Mouse (Mus musculus): ENCODE results near the gene Pus7l.

Pus7l gene

DNA sequence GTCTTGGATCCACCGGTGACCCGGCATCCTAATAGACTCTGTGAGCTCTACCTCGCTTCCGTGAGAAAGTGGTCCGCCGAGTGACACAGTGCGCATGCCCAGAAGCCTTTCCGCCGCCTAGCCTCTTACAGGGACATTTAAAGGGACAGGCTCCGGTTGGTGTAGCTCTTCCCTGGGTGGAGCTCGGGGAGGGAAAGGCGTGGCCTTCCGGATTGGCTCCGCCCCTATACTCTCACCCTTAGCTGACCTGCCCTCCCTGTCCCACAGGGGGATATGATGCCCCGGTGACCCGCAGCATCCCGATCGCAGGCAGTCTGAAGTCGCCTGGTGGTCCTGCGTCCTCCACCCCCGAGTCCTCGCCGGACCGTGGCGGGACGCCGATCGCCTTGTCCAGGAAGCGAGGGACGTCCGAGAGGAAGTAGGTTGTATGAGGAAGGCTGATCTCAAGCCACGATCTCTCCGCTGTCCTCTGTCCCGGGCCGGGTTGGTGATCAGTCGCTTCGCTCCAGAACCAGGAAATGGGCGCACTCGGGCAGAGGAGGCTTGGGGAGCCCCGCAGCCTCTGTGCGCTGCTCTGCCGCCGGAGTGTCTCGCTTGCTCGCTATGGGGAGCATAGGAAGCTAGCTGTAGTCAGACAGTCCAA, at the start of gene Pus7l, which contains the start of gene Irak4:
Gene Pus7l, minus strand, starts transcription at position 139 of the 643 bp plus-strand sequence.
Gene Irak4, plus strand, starts transcription at position 235 of the 643 bp plus-strand sequence.
- DNase-seq (ENCODE audit: low read depth, low spot score), result peak; percentile 97

DNA sequence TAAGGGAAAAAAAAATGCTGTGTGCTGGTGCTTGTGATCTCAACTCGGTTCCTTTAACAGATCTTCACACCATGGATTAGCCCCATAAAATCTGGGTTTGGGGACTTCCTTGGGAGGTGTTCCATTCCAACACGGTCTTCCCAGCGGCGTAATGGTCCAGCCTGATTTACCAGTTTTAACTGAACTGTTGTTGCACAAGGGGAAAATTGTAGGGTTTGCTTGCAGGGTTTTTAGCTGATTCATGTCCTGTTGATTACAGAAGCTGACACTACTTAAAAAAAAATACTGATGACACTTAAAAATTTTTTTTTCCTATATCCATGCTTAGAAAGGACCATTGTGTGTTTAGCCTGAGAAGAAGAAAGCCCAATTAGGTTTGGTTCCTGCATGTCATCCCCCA, 48.0 kb upstream of the Pus7l start:
- DNase-seq (ENCODE audit: low read depth, low spot score), result no peak

DNA sequence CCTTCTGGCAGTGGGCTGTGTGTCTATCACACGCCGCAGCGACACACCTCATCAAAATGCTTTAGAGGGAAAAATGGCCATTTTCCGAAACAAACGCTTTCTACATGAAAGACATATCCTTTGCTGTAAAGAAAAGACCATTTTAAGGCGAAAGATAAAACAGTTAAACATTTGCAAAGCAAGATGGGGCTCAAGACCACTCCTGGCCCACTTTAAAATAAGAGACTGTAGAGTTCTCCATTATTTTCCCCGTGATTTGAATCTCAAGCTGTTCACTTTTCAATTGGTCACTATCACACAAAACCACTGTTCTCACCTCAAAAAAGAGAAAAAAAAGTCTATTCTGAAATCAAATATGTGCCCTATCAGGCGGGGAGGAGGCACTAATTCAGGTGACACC, 46.7 kb upstream of the Pus7l start:
- no peak for DNase-seq (ENCODE audit: low read depth, low spot score)

DNA sequence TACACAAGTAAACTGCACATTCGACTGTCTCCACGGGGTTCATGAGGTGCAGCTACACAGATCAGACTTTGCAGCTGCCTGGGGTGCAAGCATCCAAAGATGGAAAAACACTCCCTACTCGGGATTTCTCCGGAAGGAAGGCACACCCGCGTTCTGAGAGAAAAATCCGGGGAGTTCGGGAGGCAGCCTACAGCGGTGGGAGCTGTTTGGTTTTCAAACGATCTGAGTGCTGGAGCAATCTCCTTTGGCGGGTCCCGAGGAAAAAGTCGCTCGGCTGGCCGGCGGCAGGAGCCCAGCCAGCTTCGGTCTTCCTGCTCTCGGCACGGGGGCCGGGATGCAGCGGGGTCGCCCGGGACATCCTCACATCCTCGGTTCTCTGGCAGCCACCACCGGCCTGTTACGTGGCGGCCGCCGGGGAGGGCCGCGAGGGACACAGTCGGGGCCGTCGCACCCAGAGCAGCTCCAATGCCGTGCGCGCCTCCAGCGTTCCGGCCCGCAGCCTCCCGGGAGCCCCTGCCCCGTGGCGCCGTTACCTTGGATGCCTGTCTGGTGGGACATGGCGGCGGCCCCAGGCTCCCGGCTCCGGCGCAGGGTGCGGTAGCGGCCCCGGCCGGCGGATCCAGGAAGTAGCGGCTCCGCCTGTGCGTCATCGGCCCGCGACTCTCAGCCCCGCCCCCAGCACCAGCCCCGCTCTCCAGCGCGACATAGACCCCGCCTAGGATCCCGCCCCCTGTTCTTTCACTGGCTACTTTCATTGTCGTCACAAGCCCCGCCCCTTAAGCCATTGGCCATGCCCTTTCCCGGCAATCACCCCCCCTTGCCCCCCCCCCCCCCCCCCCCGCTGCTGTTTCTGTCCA, 46.1 kb upstream of the Pus7l start, which contains the start of gene Twf1:
Gene Twf1, minus strand, starts transcription at position 671 of the 857 bp plus-strand sequence.
- peak; percentile 96 for DNase-seq (ENCODE audit: low read depth, low spot score)

DNA sequence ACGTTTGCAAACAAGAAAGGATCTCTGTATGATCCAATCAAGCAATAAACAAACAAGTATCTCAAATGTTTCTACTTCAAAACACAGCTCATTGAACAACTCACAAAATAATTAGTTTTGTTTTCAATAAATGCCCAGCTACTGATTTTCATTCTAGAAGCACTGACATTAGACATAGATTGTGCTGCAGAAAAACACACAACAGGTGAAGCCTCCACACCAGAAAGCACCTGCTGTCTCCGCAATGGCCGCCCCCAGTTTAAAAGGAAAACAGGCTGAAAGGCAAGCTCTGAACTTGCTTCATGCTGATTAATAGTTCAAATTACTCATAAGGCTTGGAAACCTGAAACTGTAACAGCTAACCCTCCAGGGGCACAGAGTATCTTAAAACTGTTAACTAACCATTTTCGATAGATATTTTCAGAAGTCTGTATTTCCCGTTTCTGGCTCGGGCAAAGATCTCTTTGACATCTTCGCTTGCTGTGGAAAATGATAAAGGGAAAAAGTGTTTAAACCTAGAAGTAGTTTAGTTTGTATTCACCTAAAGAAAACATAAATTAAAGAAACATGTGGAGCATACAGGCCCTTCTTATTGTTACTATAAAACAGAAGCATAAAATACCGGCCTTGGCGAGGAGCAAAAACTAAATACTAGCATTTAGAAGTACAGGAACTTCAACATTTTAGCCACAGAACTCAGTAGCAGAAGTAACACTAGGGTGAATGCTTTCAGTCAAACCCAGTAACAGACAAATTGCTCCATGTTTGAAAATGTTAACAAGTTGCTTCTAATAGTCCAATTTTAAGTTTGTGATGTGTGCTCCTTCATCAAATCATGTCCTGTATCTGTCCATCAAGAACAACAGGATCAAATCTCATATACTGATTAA, 44.7 kb upstream of the Pus7l start:
- DNase-seq (ENCODE audit: low read depth, low spot score), result no peak

DNA sequence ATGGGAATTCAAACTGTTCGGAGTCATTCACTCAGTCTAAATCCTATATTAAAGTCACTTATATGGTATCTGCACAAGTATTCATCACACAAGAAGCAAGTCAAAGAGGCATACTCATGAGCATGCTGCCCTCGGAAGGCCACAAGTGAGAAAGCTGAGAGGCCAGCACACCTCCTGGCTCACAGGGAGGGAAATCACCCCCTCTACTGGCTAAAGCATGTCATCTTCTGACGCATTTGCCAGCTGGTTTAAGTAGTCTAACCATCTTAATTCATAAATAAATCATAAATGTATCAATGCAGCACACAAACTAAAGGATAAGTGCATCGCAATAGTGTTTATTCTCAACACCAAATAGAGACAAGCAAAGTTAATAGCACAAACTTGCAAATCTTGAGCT, 41.4 kb upstream of the Pus7l start:
- DNase-seq (ENCODE audit: low read depth, low spot score), result peak; percentile 45

DNA sequence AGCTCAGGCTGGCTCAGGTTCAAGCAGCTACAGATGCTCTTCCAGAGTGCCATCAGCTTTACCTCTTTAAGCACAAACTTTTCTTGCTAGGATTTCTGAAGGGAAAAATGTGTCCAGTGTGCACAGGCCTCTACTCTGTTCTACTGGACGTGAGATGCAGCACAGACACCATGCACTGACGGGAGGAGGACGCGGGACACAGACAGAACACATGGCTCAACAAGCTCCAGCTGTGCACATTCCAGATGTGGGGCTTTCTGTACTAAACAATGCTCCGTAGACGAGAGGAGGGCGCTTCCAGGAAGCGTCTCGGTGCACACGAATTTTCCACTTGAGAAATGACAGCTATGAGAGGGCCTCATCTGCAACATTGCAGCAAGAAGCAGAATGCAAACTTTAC, 39.8 kb upstream of the Pus7l start:
- no peak for DNase-seq (ENCODE audit: low read depth, low spot score)

DNA sequence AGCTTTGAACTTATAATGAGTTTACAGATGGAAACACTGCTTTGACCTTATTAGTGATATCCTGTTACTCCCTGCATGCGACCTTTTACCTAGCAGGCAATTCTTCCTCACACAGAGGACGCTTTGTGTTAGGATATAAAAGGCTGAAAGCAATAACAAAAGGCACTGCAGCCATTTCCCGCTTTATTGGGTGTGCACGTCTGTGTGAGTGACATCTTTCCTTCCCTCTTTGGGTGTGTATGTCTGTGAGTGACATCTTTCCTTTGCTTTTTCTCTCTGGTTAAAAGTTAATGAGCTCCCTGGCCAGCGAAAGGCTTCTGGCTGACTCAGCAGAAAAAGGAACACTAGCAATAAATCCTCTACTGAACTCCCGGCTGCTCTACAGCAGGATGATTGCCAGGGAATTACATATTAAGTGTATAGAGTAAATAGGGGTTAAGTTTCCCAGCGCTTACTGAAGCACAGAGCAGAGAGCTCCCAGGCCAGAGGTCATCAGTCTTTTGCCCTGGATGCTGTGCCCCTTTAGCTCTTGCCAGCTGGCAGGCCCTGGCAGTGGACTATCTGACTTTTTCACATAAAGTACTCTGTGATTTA, 38.8 kb upstream of the Pus7l start:
- DNase-seq (ENCODE audit: low read depth, low spot score), result peak; percentile 35

DNA sequence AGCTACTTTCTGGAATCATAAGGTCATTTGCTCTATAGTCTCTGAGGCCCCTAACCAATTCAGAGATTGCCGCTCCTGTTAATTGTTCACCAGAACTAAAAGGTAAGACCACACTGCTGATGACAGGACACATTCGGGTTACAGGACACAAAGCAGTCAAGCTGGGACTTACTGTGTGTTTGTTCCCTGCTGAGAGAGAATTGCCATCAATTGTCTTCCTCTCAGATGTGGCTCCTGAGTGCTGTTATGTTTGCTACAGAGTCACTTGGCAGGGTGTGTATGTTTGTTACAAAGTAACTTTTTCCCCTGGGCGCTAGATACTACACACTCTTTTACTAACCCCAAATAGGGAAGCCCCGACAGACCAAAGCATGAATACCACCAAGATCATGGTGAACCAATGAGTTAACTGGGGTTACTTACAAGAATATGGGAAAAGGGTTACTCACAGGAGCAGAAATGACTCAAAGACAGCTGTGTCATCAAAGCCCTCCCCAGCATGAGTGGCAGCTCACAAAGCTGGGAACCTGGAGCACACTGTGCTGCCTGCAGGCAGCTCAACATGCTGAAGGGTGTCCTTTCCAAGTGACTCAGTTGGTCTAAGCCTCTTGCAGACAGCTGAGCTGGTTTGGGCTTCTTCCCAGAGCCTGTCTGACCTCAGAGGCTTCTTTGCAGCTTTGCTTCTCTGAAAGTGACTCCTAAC, 31.4 kb upstream of the Pus7l start:
- DNase-seq (ENCODE audit: low read depth, low spot score), result peak; percentile 35

DNA sequence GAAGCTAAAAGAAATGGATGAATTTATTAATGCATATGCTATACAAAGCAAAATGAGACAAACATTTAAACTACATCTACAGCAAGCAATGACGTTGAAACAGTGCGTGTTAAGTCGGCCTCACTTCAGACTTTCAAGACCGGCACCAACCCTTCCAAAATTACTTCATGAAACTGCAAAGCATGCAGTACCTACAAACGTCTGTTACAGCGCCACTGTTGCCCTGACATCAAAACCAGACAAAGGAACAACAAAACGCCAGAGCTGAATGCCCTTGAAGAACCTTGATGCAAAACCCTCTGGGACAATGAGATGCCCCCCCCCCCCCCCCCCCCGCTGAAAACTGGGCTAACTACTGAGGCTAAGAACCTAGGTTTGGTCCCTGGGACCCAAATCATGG, 29.4 kb upstream of the Pus7l start:
- DNase-seq (ENCODE audit: low read depth, low spot score), result peak; percentile 64

DNA sequence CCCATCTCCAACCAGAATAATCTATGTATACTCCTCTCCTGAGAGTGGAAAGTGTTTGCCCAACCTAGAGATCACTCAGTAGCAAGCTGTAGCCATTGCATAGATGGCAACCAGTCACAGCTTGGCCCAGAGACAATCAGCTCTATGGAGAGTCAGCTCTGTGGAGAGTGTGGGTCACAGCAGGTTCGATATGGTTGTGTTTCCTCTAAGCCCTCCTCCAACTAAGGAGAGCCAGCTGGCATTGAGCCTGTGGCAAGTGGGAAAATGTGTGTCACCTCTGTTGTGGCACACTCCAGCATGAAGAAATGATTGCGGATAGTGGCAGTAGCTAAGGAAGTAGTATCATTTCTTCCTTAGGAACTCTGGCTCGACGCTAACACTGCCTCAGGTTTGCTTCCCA, 28.2 kb upstream of the Pus7l start:
- DNase-seq (ENCODE audit: low read depth, low spot score), result no peak

DNA sequence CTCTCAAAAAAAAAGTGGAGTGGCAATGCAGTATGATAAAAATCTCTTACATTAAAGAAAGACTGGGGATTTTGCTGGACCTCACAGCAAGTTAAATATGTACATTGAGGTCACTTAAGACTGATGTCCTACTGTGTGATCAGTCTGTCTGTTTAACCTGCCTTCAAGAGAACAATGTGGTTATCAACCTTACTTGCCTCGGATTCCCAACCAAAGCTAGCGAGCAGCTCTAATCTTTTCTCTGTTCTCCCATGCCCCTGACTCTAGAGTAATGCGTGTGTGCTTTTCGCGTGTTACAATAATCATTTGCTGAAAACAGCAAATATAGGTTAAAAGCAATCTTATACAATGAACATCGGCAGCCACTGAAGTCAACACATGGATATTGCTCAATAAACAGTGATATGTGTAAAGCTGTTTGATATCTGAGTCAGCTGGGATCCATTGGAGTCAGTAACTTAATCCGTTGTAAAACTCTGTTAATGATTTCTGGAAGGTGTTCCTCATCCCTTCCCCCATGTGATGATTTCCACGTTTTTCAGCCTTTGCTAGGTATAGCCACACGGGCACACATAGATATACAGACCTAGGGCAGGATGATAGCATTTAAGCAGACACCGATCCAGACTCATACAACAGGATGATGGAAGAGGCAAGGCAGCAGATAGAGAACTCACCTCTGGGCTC, 25.3 kb upstream of the Pus7l start:
- no peak for DNase-seq (ENCODE audit: low read depth, low spot score)

DNA sequence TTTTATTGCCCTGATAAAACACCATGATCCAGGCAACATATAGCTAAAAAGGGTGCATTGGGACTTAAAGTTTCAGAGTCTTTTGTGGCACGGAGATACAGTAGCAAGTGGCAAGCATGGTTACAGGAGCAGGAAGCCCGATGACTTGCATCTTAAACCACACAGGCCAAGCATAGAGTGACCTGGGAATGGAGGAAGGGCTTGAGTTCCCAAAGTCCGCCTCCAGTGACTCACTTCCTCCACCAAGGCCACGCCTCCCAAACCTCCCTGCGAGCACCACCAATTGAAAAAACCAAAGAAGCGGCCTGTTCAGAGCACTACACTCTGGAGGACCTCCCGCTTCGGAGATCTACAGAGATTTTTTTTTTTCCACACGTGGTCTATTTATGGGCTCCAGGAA, 22.5 kb upstream of the Pus7l start:
- DNase-seq (ENCODE audit: low read depth, low spot score), result peak; percentile 88

DNA sequence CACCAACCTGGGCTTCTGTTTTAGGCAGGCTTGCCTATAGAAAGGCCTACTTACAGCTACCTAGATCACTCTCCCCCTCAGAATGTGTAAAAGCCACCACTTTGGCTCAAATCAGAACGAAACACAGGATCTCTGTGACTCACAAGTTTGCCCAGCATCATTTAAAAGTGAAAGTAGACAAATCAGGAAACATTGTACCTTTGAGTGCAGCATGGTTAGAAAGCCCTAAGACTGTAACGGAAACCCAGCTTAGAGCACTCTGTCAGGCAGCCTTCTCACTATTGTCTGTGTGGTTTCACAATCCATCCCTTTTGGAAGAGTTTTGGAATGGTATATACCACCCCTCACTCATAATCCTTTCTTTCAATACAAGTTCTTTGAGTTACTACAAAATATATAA, 21.6 kb upstream of the Pus7l start:
- no peak for DNase-seq (ENCODE audit: low read depth, low spot score)

DNA sequence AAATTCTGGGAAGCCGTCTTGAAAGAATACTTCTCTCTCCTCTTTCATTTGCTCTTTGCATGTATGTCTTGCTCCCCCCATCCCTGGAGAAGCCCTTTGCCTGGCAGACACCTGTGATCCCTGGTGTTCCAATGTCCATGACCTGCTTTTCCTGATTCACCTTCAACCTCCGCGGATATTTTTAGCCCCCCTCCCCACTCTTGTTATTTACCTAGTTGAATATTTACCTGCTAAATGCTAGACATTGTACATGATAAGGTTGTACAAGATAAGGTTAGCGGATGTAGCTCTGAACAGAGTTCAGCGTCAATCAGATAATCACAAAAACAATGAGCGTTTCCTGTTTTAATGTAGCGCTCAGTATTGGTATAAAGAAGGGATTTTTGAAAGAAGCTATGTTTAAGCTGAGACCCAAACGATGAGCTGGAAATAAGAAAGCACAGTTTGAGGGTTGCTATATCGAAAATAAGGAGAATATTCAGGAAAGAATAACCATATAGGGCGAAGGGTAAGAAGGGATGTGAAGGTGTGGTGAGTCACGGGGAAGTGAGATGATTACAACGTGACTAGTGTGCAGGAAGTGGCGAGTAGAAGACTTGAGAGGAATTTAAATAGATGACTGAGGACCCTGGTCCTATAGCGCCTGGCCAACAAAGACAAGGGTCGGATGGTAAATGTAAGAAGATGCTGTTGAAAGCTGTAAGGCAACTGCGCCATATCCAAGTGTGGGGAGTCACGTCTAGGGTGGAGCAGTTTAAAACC, 15.7 kb upstream of the Pus7l start:
- DNase-seq (ENCODE audit: low read depth, low spot score), result no peak

DNA sequence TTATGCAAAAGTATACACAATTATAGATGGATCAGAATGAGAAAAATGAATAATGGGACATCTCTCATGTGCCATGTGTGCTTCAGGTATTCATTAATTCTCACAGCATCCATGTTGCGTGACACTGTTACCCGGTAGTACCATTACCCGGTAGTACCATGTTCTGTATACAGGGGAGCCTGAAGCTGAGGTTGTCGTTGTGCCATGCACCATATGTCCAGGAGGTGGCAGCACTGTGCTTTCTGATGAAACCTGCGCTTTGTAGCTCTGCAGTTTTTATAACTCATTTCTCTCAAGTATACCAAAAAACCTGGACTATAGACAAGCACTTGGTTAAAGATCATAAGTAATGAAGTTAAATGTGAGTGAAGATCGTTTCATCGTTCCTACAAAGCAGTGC, 14.1 kb upstream of the Pus7l start:
- DNase-seq (ENCODE audit: low read depth, low spot score), result peak; percentile 88

DNA sequence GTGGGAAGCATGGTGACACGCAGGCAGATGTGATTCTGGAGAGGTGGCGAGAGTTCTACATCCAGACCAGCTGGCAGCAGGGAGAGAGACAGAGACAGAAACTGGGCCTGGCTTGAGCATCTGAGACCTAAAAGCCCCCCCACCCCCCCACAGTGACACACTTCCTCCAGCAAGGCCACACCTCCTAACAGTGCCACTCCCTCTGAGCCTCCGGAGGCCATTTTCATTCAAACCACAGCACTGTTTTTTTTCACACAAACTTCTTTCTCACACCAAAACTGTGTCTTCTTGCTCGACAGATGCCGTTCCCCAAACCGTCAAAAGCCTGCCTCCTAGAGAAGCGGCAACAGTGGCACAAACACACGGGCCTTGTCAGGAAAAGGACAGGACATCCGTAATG, 10.2 kb upstream of the Pus7l start:
- no peak for DNase-seq (ENCODE audit: low read depth, low spot score)

DNA sequence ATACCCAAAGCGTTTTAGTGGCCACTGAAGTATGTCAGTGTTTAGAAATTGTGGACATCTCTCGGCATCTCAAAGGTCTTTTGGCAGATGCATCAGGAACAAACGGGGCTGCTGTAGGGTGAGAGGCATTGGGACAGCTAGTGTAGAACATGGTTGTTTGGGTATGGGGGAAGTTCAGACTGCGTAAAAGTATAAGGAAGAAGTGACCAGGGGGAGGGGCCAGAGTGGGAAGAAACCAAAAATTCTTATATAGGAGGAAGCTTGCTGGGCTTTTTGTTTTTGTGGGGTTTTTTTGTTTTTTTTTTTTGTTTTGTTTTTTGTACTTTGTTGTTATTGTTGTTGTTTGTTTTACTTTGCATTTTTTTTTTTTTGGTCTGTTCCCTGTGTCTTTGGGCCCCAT, 1.5 kb upstream of the Pus7l start:
- DNase-seq (ENCODE audit: low read depth, low spot score), result no peak

DNA sequence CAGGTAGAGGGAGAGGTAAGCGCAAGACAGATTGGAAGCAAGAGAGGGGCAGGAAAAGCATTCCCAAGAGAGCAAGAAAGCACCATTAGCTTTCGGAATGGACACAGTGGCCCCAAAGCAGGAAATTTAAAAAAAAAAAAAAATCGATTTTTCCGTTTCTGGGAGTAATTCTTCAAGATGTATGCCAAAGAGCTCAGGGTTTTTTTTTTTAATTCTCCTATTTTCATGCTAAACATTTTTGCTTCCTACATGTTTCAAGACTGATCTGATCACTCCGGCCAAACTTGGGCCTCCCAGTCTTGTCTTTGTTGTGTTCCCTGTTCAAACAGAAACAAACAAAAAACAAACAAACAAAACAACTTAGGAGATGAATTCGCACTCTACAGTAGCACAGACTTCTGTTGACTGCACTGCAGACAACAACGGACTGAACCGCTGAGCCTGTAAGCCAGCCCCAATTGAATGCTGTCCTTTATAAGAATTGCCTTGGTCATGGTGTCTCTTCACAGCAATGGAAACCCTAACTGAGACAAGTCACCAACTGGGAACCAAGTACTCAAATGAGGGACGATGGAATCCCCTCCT, 797 bp upstream of the Pus7l start:
- DNase-seq (ENCODE audit: low read depth, low spot score), result no peak
